ENCODE assay signal across 10 mouse cellular contexts in genomic region chr14:17405551-17406336, GRCm38 (mm10).
DNase-seq lines count a peak whose midpoint lies in the region; ATAC-seq and TF ChIP-seq lines count a peak whose summit lies in the region.
"Had no signal": no experiment of that assay in that cellular context is flagged by ENCODE, and none has a peak within 500 bp of the region (broad histone marks: within the 10 kb centered on the region; RNA-seq: fewer than 3 reads in every experiment).

No protein-coding gene starts in this region.

- H3K4me3 ChIP-seq in intestine, postnatal 0 days (ENCODE audit: low read depth, low read length): no peak overlapping the region
- H3K4me3 ChIP-seq in intestine, embryonic 15.5 days (replicated peaks): no peak overlapping the region
- H3K4me3 ChIP-seq in G1E (ENCODE audit: low read depth, low read length): no peak overlapping the region
- H3K4me3 ChIP-seq in hindbrain, embryonic 11.5 days (ENCODE audit: low read depth, low read length): no peak overlapping the region
- H3K4me3 ChIP-seq in midbrain, embryonic 14.5 days (replicated peaks; ENCODE audit: low read depth, low read length): no peak overlapping the region
- H3K4me3 ChIP-seq: embryonic facial prominence, embryonic 12.5 days; limb, embryonic 12.5 days had no signal

- no peaks in the 10 kb centered on the region for H3K27me3 ChIP-seq in intestine, postnatal 0 days (replicated peaks; ENCODE audit: control insufficient read depth, insufficient read depth, low read length)
- H3K27me3 ChIP-seq in intestine, embryonic 15.5 days (replicated peaks): no peaks in the 10 kb centered on the region
- no peaks in the 10 kb centered on the region for H3K27me3 ChIP-seq in G1E (ENCODE audit: insufficient read depth, low read length)
- no peaks in the 10 kb centered on the region for H3K27me3 ChIP-seq in hindbrain, embryonic 11.5 days (ENCODE audit: control insufficient read depth, insufficient read depth, low read length)
- no peaks in the 10 kb centered on the region for H3K27me3 ChIP-seq in midbrain, embryonic 14.5 days (ENCODE audit: control insufficient read depth, insufficient read depth, low read length)
- H3K27me3 ChIP-seq: embryonic facial prominence, embryonic 12.5 days; limb, embryonic 12.5 days had no signal

- H3K36me3 ChIP-seq in intestine, postnatal 0 days (ENCODE audit: control insufficient read depth, insufficient read depth): no peaks in the 10 kb centered on the region
- no peaks in the 10 kb centered on the region for H3K36me3 ChIP-seq in intestine, embryonic 15.5 days
- H3K36me3 ChIP-seq in G1E (replicated peaks): no peaks in the 10 kb centered on the region
- no peaks in the 10 kb centered on the region for H3K36me3 ChIP-seq in hindbrain, embryonic 11.5 days (ENCODE audit: control insufficient read depth, insufficient read depth, low read length)
- no peaks in the 10 kb centered on the region for H3K36me3 ChIP-seq in midbrain, embryonic 14.5 days (ENCODE audit: control insufficient read depth, insufficient read depth, low read length)
- H3K36me3 ChIP-seq: embryonic facial prominence, embryonic 12.5 days; limb, embryonic 12.5 days had no signal

- WGBS in intestine, postnatal 0 days: 61% methylated on average over 2 of the region's 2 CpGs
- WGBS in intestine, embryonic 15.5 days: 73% methylated on average over 2 of the region's 2 CpGs
- WGBS in hindbrain, embryonic 11.5 days: 66% methylated on average over 2 of the region's 2 CpGs
- WGBS in midbrain, embryonic 14.5 days: 67% methylated on average over 2 of the region's 2 CpGs

- H3K9ac ChIP-seq in intestine, postnatal 0 days (ENCODE audit: low read depth, low read length): no peak overlapping the region
- no peak overlapping the region for H3K9ac ChIP-seq in intestine, embryonic 15.5 days
- no peak overlapping the region for H3K9ac ChIP-seq in hindbrain, embryonic 11.5 days (ENCODE audit: low read depth, low read length)
- H3K9ac ChIP-seq in midbrain, embryonic 14.5 days (replicated peaks; ENCODE audit: low read length): no peak overlapping the region
- H3K9ac ChIP-seq: embryonic facial prominence, embryonic 12.5 days; limb, embryonic 12.5 days had no signal

- TF ChIP-seq CTCF in intestine, postnatal 0 days (IDR thresholded peaks at IDR 0.05; ENCODE audit: low read depth): peak; percentile 80
- 0 out of 2 replicates have a peak, but pooled peaks have one; percentile 30 for TF ChIP-seq CTCF in G1E (IDR thresholded peaks at IDR 0.05; ENCODE audit: low read depth, low read length)

- H3K27ac ChIP-seq in intestine, postnatal 0 days (ENCODE audit: low read depth, low read length): no peak overlapping the region
- no peak overlapping the region for H3K27ac ChIP-seq in intestine, embryonic 15.5 days
- H3K27ac ChIP-seq in hindbrain, embryonic 11.5 days (ENCODE audit: low read depth, low read length): no peak overlapping the region
- H3K27ac ChIP-seq in midbrain, embryonic 14.5 days (replicated peaks; ENCODE audit: low read depth, low read length): no peak overlapping the region
- H3K27ac ChIP-seq: embryonic facial prominence, embryonic 12.5 days; limb, embryonic 12.5 days had no signal

- no peaks in the 10 kb centered on the region for H3K4me1 ChIP-seq in intestine, postnatal 0 days (replicated peaks; ENCODE audit: control insufficient read depth, insufficient read depth, low read length)
- H3K4me1 ChIP-seq in intestine, embryonic 15.5 days (replicated peaks): 0 out of 2 replicates have a peak, but pooled peaks cover 2% of the 10 kb centered on the region
- no peaks in the 10 kb centered on the region; the same call in 1 of the 2 replicates for H3K4me1 ChIP-seq in G1E (ENCODE audit: insufficient read depth, low read depth, low read length)
- no peaks in the 10 kb centered on the region for H3K4me1 ChIP-seq in hindbrain, embryonic 11.5 days (replicated peaks; ENCODE audit: control insufficient read depth, insufficient read depth, low read length)
- H3K4me1 ChIP-seq in midbrain, embryonic 14.5 days (ENCODE audit: control insufficient read depth, insufficient read depth, low read length): no peaks in the 10 kb centered on the region

- no peak for DNase-seq in G1E (ENCODE audit: low spot score)
- DNase-seq in cerebellum, postnatal 14 days: peak; percentile 85 to 87
- DNase-seq in hindbrain, embryonic 11.5 days (ENCODE audit: low spot score): peak; percentile 71
- peak; percentile 10 to 29 for DNase-seq in layer of hippocampus, postnatal 36 days
- DNase-seq in midbrain, embryonic 14.5 days: peak; percentile 85
- peak; percentile 9 to 44 for DNase-seq in thymus, postnatal 10 days (ENCODE audit: low spot score in 2 of 2)

- no peaks in the 10 kb centered on the region for H3K9me3 ChIP-seq in intestine, postnatal 0 days (ENCODE audit: control insufficient read depth)
- no peaks in the 10 kb centered on the region for H3K9me3 ChIP-seq in intestine, embryonic 15.5 days
- H3K9me3 ChIP-seq in G1E (replicated peaks): no peaks in the 10 kb centered on the region
- no peaks in the 10 kb centered on the region for H3K9me3 ChIP-seq in hindbrain, embryonic 11.5 days (ENCODE audit: control insufficient read depth, low read length)
- H3K9me3 ChIP-seq in midbrain, embryonic 14.5 days (ENCODE audit: control insufficient read depth, low read length): no peaks in the 10 kb centered on the region
- H3K9me3 ChIP-seq: embryonic facial prominence, embryonic 12.5 days; limb, embryonic 12.5 days had no signal

- no peak overlapping the region for H3K4me2 ChIP-seq in intestine, postnatal 0 days (replicated peaks; ENCODE audit: low read depth)
- no peak overlapping the region for H3K4me2 ChIP-seq in intestine, embryonic 15.5 days (replicated peaks)
- H3K4me2 ChIP-seq in hindbrain, embryonic 11.5 days (replicated peaks; ENCODE audit: low read depth, low read length): no peak overlapping the region
- H3K4me2 ChIP-seq in midbrain, embryonic 14.5 days (ENCODE audit: low read length): no peak overlapping the region
- H3K4me2 ChIP-seq: embryonic facial prominence, embryonic 12.5 days; limb, embryonic 12.5 days had no signal

- no peak for ATAC-seq in intestine, postnatal 0 days
- ATAC-seq in intestine, embryonic 15.5 days: no peak
- no peak for ATAC-seq in G1E (ENCODE audit: extremely low read depth, insufficient number of reproducible peaks, low FRiP score, poor library complexity, severe bottlenecking)
- peak; percentile 46; the same call in 1 of the 2 replicates for ATAC-seq in hindbrain, embryonic 11.5 days (ENCODE audit: low FRiP score)
- peak; percentile 56; the same call in 1 of the 2 replicates for ATAC-seq in midbrain, embryonic 14.5 days (ENCODE audit: low FRiP score, low TSS enrichment)

Comparison
In these comparisons a context has a peak if more than half of its experiments do, and no peak if none do; other contexts are left out.
1. ATAC-seq: peak in hindbrain, embryonic 11.5 days (single experiment) and midbrain, embryonic 14.5 days (single experiment); none in intestine, postnatal 0 days (single experiment), intestine, embryonic 15.5 days (single experiment) and G1E (single experiment).